Mouse (Mus musculus): ENCODE data around the gene Skida1.

The Skida1 gene

DNA sequence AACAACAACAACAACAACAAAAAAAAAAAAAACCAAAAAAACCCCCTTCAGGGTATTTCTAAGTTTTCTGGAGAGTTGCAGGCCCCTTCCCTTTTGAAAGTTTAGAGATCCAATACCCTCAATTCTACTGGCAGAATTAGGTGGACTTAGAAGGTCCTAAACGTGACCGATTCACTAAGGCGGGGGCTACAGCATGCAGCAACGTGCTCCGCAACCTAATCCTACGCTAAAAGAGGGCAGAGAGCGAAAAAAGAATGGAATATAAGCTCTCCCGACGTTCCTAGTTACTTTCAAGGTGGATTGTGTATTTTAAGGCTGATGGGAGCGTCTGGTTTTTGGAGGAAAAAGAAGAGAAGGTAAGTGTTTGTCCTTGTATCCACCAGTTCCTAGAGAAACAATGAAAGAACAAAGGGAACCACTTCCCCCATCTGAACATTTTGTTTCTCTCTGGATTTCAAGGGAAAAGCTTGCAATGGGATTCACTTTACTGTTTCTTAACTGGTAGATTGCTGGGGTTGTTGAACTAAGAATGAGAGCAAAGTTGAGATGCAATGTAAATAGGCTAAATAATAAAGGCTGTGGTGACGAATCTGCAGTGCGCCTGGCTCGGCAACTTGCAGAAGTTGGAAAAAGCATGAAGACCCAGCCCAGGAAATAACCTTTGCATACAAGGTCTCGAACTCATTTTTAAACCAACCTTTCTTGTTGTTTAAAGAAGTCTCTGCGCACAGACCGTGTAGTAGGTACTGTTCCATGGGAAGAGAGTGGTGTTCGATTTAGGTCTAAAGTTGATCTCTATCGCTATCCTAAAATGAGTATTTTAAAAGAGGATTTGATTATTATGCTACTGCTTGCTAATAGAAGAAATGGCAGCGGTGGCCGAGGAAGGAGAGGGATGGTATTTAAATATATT, 6.4 kb upstream of the Skida1 start, which contains the start of gene Mllt10:
TSS of gene Mllt10 (plus strand) at position 222 of the 913 bp plus-strand sequence.
- no peak for DNase-seq (ENCODE audit: low read depth, low spot score)

DNA sequence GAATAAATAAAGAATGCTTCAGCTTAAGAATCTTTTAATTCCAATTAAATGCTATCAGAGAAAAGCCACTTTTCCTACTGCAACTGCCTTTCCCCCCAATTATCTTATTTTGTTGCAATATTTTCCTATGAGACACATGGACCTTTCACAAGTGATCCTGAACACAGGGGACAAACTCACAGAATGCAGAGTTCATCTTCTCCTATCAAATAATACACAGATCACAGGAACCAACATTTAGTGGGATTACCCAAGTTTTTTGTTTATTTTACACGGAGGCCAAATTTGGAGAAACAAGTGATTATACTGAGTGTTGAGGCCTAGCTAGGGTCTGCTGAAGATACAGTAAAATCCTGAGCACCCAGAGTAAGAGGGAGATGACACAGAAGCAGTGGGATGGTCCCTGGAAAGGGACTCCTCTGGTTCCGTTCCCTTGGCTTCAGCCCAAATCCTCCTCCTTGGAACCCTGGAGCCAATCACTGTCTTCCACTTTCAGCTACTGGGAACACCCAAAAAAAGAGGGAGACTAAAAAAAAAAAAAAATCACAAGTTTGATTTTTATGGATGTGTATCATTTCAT, 5.2 kb upstream of the Skida1 start:
- DNase-seq (ENCODE audit: low read depth, low spot score) = no peak

DNA sequence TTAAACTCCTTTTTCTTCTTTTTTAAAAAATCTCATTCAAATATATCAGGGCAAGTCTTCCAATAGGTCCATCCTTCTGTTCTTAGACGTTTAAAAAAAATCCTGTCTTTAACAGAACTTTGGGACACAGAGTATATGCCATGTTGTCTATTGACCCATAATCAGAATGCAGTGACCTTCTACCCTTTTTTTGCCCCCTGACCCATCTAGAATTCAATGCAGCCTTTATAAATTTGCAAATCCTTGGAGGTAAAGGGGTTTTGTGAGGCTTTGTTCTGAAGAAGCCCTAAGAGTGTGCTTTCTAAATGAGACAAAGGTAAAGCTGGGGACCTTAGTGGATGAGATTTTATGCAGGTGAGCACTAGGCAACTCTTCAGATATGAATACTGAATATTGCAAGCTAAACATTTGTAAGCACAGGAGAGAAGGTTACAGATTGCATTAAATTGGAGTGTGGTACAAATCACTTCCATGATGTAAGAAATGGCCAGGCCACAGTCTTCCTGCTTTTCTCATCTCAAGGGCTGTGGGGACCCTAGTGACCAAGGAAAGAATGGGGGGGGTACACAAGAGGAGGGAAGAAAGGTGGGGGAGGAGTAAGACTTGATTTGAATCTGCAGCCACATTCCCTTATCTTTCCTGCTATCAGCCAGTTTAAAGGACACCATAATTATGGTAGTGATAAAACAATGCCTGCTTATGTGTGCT, 4.5 kb upstream of the Skida1 start:
- no peak for DNase-seq (ENCODE audit: low read depth, low spot score)

DNA sequence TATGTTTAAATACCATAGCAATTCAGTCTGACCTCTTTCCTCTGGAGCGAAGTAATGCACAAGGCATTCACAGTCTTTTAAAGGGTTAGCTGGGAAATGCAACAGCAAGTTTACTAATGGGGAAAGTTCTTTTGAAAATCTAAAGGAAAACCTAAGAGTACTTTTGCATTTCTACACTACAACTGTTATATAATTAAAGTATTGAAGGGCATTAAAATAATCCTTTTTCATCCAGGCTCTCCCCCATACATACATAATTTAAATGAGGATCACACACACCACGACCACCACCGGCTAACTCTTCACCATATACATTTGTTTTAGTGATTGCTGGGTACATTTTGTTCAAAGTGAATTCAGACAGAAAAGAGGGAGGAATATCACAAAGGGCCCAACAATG, 3.7 kb upstream of the Skida1 start:
- no peak for DNase-seq (ENCODE audit: low read depth, low spot score)

DNA sequence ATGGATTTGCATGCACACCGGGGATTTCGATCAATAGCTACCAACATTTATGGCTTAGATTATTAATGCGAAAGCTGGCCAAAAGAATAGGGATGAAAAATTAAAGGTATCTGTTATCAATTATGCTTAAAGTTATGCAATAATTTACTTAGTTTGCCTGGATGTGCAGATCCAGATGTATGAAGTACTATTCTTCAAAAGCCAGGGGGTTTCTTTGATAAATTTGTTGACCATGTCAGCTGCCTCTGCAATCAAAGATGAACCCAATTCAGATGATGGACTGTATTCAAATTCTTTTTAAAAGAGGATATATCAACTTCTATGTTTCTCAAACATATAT, 3.0 kb upstream of the Skida1 start:
- DNase-seq (ENCODE audit: low read depth, low spot score) = no peak

DNA sequence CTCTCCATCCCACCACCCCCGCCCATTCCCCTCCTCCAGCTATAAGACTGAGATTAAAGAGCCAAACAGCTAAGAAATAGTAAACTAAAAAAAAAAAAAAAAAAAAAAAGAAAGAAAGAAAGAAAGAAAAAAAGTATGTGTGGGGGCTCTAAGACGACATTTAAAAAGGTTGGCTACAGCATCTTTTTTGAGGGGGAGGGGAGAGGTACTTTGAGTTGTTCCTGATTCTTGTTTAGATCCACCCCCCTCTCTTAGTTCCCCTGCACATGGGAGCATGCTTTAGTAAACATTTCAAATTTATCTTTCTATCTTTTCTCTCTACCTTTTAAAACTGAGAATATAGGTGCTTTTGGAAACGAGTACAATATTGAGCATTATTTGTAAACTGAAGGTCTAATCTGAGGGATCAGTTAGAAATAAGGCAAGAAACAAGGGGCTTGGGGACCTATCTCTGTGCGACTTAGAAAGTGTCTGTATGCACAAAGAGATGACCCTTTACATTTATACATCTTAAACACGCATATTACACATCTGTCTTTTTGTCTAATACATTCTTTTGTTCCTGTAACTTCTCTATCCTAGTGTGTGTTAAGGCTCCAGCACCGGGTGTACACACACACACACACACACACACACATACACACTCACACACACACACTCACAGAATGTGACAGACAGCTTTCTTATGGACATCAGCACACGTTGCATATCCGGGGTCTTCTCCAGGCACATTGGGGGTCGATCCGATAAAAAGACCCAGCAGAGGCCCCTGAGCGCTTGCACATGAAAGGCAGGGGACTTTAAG, 2.4 kb upstream of the Skida1 start:
- no peak for DNase-seq (ENCODE audit: low read depth, low spot score)

DNA sequence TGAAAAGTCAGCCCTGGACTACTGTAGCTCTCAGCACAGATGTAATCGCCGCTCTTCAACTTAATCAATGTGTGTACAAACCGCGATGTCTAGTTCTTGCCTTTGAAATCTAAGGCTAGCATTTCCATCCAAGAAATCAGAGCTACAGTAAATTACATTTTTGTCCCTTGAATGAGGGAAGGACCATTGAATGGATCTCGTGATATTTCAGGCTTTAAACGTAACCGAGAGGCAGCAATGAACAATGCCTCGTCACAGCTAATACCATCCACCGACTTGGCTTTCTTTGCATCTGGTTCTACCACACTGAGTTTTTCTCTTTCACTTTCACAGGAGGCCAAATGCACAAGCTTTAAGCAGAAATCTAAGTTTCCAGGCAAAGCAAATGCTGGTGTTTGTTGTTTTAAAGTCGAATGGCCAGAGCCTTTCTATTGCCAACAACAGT, 1.7 kb upstream of the Skida1 start:
- DNase-seq (ENCODE audit: low read depth, low spot score) = no peak

DNA sequence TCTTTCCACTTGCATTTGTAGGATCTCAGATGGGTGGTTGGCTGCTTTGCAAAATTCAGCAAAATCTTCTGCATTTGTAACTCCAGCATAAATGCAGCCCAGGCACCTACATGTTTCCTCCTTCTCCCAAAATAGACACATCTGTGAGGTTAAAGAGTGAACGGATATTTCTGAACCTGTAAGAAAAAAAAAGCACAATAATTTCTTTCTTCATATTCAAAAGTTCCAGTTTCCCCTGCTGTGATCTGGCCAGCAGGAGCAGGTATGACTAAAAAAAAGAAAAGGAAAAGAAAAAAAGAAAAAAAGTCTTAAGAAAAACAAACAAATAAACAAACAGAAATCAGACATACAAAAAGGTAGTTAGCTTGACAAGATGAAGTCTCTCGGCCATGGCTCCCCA, 1.2 kb upstream of the Skida1 start:
- no peak for DNase-seq (ENCODE audit: low read depth, low spot score)

DNA sequence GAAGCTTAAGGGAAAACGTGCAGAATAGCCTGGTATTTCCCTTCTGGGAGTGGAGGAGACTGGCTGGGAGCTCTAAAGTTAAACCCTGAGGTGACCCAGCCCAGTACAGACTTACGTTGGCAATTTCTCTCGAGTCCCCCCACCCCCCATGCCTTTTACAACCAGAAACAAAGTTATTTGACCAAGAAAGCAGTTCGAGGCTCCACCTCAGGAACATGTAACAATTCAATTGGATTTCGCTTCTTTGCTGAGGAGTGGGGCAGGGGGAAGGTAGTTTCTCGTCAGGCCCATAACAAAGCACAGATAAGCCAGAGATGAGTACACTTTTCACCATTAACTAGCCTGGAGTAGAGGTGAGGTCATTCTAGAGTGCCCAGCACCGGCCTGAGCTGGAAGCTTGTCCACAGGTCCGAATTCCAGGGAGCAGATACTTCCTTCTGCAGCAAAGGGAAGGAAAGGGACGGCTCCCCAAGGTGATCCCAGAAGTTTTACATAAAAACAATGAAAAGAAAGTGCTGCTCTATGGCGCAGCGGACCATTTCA, 499 bp upstream of the Skida1 start:
- DNase-seq (ENCODE audit: low read depth, low spot score) = no peak

DNA sequence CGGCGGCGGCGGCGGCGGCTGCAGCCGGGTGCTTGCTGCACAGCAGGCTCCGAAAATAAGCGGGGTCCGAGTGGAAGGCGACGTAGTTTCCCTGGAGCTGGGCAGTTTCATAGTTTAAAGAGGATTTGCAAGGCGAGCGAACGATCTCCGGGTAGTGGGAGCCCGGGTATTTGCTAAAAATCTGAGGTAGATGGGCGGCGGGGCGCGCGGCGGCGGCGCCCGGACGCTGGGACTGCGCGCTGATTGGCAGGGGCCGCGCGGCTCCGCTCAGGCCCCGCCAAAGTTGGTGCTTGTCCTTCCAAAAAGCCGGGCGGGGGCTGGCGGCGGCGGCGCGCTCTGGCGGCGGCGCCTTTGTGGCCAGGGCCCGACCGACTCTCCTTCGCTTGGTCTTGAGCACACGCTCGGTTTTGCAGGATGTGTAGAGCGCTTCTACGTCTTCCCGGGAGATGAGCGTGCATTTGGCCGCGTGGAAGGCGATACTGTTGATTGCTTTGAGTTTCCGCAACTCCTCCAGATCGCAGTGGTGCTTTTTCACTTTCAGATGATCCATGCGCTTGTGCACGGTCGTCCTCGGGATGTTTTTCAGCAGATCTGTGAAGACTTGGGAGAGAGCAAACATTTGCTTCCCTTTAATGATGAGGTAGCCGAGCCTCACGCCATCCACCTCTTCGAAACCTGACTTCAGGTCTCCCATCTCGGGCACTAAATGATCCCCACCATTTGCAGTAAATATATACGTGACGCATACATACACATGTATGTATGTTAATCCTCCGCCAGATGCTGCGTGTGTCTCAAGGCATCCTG, 1.0 kb downstream of the Skida1 start:
- no peak for DNase-seq (ENCODE audit: low read depth, low spot score)

DNA sequence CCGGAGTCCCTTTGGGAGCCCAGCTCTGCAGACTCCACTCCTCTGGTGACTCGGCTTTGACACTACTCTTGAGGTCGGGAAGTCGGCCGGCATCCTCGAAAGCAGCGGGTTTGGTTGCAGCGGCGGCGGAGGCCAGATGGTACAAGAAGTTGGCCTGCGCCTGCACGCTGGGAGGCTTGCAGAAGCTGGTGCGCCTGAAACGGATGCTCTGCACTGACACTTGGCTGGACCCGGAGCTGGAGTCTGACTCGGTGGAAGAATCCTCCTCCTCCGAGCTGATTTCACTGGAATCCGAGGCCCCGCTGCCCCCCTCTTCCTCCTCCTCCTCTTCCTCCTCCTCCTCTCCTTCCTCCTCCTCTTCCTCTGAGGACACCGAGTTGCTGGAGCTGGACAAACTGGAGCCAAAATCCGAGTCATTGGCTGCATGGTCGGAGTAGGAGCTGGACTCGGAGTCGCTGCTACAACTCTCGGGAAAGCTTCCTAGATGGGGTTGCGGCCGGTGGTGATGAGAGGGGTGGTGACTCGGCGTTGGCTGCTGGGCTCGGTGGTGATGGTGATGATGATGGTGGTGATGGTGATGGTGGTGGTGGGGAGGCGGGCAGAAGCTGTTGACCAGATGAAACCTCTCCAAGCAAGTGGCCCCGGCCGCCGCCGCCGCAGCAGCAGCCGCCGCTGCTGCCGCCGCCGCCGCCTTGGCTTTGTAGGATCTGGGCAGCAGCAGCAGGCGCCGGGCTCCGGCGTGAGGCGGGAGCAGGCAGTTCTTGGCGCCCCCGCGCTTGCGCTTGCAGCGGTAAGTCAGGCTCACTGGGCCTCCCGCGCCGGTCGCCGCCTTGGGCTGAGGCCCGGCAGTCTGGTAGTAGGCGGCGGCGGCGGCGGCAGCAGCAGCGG, 1.8 kb downstream of the Skida1 start:
- DNase-seq (ENCODE audit: low read depth, low spot score) = no peak

DNA sequence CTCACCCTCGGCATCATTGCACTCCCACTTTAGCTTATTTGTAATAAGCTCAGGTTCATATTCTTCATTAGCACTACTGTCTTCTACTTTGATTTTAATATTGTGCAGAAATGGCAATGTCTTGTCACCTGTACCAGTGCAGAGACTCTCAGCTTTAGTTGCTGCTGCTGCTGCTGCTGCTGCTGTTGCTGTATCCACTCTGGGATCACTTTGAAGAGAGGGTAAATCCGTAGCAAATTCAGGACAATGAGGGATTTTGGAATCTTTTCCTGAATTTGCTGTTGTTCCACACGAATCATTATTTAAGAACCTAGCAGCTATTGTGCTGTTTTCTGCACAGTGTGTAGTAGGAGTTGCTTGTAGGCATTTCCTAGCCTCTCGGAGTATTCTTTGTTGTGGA, 2.7 kb downstream of the Skida1 start:
- DNase-seq (ENCODE audit: low read depth, low spot score) = no peak

DNA sequence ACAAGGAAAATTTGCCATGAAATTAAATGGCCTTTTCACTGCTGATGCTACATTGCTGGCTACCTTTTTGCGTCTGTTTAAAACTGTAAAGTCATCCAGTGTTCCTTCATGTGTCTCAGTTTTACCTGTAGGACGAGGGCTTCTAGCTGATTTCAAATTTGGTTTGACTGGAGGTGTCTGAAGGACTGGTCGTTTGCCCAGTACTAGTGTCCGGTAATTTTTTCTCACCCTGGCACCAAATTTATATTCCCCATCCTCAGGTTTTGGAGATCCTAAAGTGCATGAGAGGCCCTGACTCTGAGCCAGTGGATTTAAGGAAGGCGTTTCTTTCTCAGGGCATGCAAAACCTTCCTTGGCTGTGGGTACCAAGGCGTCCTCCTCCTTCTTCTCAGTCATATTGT, 3.1 kb downstream of the Skida1 start:
- no peak for DNase-seq (ENCODE audit: low read depth, low spot score)

DNA sequence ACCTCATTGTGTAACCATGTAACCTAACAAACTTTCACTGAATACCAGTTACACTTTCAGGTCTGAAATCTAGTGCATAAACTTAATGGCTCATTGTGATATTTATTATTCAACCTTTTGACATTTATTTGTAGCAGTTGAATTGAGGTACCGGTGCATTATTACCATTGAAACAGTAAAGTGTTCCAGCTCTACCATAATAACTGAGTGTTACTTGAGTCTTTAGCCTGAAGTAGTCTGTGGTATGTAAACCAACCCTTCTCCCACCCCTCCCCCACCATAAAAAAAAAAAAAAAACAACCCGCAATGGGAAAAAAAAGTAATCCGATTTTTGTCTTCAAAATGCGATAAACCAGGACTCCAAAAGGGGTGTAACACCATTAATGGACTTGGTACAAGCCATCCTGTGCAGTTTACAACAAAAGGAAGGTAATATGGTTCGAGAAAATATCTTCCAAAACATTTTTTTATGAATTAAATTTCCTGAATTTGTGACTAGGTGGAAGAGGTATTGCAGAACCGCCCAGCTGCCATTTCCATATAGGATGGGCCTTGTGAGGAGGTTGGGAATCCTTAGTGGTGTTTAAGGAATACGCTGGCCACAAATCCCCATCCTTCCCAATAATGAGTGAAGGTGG, 3.6 kb downstream of the Skida1 start:
- no peak for DNase-seq (ENCODE audit: low read depth, low spot score)

DNA sequence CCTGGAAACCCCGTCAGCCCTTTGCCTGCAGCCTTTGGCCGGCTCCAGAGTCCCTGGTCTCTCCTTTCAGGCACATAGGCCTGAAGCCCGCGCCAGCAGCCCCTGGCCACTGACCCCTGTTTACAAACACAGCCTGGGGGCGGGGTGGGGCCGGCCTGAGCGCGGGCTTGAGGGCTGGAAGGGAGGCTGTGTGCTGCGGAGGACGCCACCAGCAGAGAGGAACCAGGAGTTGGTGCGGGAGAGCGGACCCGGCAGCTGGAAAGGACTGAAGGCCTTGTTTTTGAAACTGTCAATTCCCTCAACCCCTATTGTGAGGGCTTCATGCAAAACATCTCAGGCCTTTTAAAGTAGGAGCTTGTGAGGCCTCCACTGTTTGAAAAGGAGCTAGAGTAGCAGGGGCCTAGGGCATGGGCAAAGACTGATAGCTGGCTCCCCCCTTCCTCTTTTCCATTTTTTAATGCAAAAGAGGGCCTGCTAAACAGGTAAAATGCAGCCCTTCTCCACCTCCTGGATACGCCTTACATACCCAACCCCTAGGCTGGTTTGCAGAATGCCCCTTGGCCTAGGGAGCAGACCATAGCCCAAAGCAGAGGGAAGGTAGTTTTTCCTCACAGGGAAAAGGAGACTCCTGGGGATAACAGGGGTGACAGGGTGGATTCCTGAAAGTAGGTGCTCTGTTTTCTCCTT, 7.5 kb downstream of the Skida1 start:
- DNase-seq (ENCODE audit: low read depth, low spot score) = no peak

DNA sequence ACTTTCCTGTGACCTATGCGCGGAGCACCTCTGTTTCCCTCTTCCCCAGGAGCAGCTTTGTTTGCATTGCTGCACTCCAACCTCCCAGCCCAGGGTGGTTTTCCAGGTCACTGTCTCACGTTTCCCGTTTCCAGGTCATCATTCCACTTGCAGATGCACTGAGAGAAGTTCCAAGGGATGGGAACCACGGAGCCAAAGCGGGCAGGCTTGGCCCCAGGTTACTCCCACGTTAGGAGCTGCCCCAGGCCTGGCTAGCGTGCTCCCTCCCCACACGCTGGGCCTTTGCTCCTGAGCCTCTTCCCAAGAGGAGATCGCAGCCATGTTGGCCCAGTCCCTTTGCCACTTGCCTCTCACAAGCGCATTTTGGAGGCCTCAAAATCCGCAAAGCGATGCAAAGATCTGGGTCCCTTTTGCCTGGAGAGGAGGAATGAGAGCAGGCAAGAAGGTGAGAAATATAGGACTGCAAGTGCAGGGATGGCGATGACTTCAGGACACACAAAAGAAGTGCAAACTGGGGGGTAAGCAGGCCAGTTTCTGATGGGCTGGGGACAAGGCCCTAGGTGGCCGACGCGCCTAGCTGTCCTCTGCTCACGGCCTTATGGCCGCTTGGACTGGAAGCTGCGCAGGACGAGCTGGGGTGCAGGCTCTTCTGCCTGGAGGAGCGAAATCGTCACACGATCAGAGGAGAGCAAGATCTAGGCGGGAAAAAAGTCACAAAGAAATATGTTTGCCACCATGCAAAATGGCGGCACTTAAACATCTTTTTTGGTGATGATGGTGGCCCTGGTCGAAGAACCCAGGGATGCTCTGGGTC, 8.3 kb downstream of the Skida1 start:
- DNase-seq (ENCODE audit: low read depth, low spot score) = no peak

DNA sequence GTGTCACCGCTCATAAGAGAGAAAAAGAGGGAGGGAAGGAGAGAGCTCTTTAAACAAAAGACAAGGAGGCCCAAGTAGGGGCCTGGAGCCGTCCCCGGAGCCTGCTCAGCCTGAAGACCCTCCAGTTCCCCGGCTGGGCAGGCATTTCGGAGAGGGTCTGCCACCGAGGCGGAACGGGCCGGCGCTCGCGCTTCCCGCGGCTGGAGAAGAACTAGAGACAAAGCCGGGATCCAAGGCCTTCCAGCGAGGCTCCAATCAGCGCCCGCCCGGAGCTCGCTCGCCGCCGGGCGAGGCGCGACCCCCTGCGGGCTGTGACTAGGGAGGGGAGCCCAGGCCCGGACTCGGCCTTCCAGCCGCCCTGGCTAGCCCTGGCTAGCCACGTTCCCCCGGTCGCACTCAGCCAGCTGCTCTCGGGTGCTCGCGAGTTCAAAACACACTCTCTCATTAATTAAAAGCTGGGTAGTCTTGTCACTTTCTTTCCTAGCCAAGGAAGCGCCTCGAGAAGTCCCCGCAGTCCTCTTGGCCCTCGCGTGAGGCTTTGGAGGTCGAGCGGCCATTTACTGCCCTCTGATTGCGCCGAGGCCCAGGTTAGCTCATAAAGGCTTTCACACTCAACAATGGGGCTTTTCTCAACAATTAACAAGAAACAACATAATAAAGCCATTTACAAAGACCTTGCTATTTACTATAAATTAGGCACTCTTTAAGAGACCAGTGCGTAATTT, 9.1 kb downstream of the Skida1 start:
- no peak for DNase-seq (ENCODE audit: low read depth, low spot score)
